Mouse (Mus musculus) heart, embryonic 12.5 days (tissue): ENCODE measurements around the gene Fam219b. TPM values are rescaled to one million over a fixed set of nuclear protein-coding genes. Genes with fewer than 3 reads are reported as not detected.

Experiments
- ATAC-seq: fragments of 200-750 bp; cut with Nextera tagmentation; 2 replicates; pipeline ENCODE4 v1.8.0; 2017; ENCODE audit warnings: moderate TSS enrichment, moderate library complexity; ENCODE audit not compliant: insufficient number of reproducible peaks, low FRiP score
- H3K27ac ChIP-seq: fragments of 300-500 bp; sonication (generic); 2 replicates; pipeline ENCODE4 v1.5.1; 2016; ENCODE audit warnings: mild to moderate bottlenecking, moderate library complexity; ENCODE audit not compliant: poor library complexity, severe bottlenecking
- H3K27me3 ChIP-seq: fragments of 300-500 bp; sonication (generic); replicated peaks from 2 replicates; pipeline ENCODE4 v1.6.1; 2016; ENCODE audit warnings: mild to moderate bottlenecking, moderate library complexity
- H3K36me3 ChIP-seq: fragments of 300-500 bp; sonication (generic); 2 replicates; pipeline ENCODE4 v1.6.1; 2016; ENCODE audit warnings: mild to moderate bottlenecking, moderate library complexity
- H3K4me1 ChIP-seq: fragments of 300-500 bp; sonication (generic); replicated peaks from 2 replicates; pipeline ENCODE4 v1.6.1; 2016; ENCODE audit warnings: mild to moderate bottlenecking
- H3K4me2 ChIP-seq: fragments of 300-500 bp; sonication (generic); 2 replicates; pipeline ENCODE4 v1.6.1; 2016; ENCODE audit warnings: mild to moderate bottlenecking, moderate library complexity
- H3K4me3 ChIP-seq: fragments of 300-500 bp; sonication (generic); 2 replicates; pipeline ENCODE4 v1.5.1; 2016; ENCODE audit warnings: mild to moderate bottlenecking
- H3K9ac ChIP-seq: fragments of 300-500 bp; sonication (generic); 2 replicates; pipeline ENCODE4 v1.6.1; 2016; ENCODE audit warnings: mild to moderate bottlenecking, moderate library complexity
- H3K9me3 ChIP-seq: fragments of 300-500 bp; sonication (generic); replicated peaks from 2 replicates; pipeline ENCODE4 v1.6.1; 2016; ENCODE audit warnings: mild to moderate bottlenecking, moderate library complexity
- WGBS: fragments of 180-500 bp; shearing (Covaris S2); methylation state at CpG from one replicate; pipeline ENCODE4 v1.1.7; 2016; 5-methylcytosine and 5-hydroxymethylcytosine counted together
- polyA plus RNA-seq: library from polyadenylated mRNA; unstranded; fragments of >200 nt; fragmentation: Nextera tagmentation; extraction: Ambion mirVana; gene quantifications from 2 replicates; pipeline ENCODE4 v1.2.1, GENCODE M21; 2016

Gene Fam219b
- polyA plus RNA-seq, 1 experiment from 2014 or later: 12.8 TPM

- Histone ChIP-seq H3K27me3 (no peaks in the 10 kb centered on the region), H3K4me1 (peaks cover 53% of the 10 kb centered on the region), H3K27ac (no peak overlapping the region; the same call in 1 of the 2 replicates), H3K36me3 (peaks cover 25% of the 10 kb centered on the region), H3K9ac (0 out of 2 replicates have a peak overlapping the region, but pooled peaks have one; percentile 6), H3K4me3 (no peak overlapping the region), H3K4me2 (peak overlapping the region; percentile 5; the same call in 1 of the 2 replicates), H3K9me3 (no peaks in the 10 kb centered on the region)
- 39% methylated on average over 10 of the region's 10 CpGs for WGBS
- no peak for ATAC-seq
Observed at GRCm38 (mm10) chr9:57565741-57566221, 28.5 kb downstream of the Fam219b start.

DNA sequence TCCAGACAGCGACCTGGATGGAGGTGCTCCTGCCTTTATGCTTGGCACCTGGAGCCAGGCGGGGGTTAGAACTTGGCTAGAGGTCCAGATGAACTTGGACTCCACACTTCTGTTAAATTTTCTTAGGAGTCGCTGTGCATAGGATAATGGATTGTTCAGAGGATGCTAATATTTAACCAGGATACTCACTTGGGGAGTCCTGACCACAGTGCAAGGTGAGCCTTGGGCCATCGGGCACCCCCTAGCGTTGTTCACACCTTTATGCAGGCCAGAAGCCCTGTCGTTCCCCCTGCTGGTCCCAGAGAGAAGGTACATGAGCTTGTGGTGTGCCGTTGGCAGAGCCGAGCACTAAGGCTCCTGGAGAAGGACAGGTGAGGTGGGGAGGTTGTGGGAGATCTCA lies 29.5 kb downstream of the Fam219b start:
- 59% methylated on average over 8 of the region's 8 CpGs for WGBS
- H3K27ac ChIP-seq: no peak overlapping the region

DNA sequence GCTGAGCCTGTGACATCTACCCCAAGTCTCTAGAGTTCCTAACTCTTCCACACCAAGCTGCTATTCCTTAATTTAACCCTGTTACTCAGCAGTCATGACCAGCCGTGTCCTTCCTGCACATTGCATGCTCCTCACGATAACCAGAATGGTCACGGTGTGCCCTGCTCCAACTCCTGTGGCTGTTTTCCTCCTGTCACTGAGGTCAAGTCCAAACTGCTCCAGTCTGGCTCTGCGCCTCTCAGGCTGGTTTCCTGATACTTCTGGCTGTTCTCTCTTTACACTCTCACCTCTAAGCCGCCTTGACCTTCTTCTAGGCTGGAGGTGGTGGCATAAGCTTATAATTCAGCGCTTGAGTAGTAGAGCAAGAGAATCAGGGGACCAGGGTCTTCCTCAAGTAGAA lies 31.2 kb downstream of the Fam219b start:
- 75% methylated on average over 6 of the region's 6 CpGs for WGBS
- Histone ChIP-seq H3K27me3 (no peaks in the 10 kb centered on the region), H3K4me1 (peaks cover 32% of the 10 kb centered on the region), H3K27ac (peak overlapping the region; percentile 42), H3K9me3 (no peaks in the 10 kb centered on the region), H3K4me3 (no peak overlapping the region), H3K36me3 (peaks cover 42% of the 10 kb centered on the region), H3K9ac (no peak overlapping the region), H3K4me2 (no peak overlapping the region)
- ATAC-seq: no peak

More for the DNA sequence above, 29.5 kb downstream of the Fam219b start:
- Histone ChIP-seq H3K9ac (no peak overlapping the region), H3K4me1 (peaks cover 46% of the 10 kb centered on the region), H3K4me3 (no peak overlapping the region), H3K4me2 (no peak overlapping the region), H3K9me3 (no peaks in the 10 kb centered on the region), H3K27me3 (no peaks in the 10 kb centered on the region), H3K36me3 (peaks cover 34% of the 10 kb centered on the region)
- ATAC-seq: no peak

GRCm38 (mm10) chr9:57574397-57574796 lies 37.1 kb downstream of the Fam219b start:
- Histone ChIP-seq H3K27me3 (no peaks in the 10 kb centered on the region), H3K4me2 (no peak overlapping the region), H3K36me3 (peaks cover 57% of the 10 kb centered on the region), H3K27ac (no peak overlapping the region), H3K9ac (no peak overlapping the region), H3K9me3 (no peaks in the 10 kb centered on the region), H3K4me1 (0 out of 2 replicates have a peak, but pooled peaks cover 5% of the 10 kb centered on the region), H3K4me3 (no peak overlapping the region)
- no peak for ATAC-seq

DNA sequence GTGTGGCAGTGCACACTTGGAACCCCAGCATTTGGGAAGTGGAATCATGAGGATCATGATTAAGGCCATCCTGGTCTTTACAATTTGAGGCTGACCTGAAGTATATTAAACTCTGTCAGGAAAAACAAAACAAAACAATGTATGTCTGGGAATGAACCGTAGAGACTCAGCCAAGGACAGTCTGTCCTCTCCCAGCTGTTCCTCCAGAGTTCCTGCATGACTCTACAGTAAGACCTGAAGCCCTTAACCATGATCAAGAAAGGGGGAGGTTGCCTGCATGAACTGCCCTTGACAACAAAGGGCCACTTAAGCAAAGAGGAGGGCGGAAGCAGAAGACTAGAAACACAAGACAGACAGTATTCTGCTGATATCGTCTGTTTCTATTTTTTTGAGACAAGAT lies 38.2 kb downstream of the Fam219b start:
- Histone ChIP-seq H3K36me3 (peaks cover 59% of the 10 kb centered on the region), H3K4me1 (0 out of 2 replicates have a peak, but pooled peaks cover 5% of the 10 kb centered on the region), H3K27ac (no peak overlapping the region), H3K27me3 (no peaks in the 10 kb centered on the region), H3K9me3 (no peaks in the 10 kb centered on the region), H3K9ac (no peak overlapping the region), H3K4me3 (no peak overlapping the region), H3K4me2 (no peak overlapping the region)
- 64% methylated on average over 3 of the region's 3 CpGs for WGBS
- ATAC-seq: no peak

GRCm38 (mm10) chr9:57577144-57577849 lies 40.0 kb downstream of the Fam219b start:
- WGBS: 66% methylated on average over 6 of the region's 6 CpGs
- Histone ChIP-seq H3K4me2 (no peak overlapping the region), H3K9me3 (no peaks in the 10 kb centered on the region), H3K36me3 (peaks cover 62% of the 10 kb centered on the region), H3K27ac (no peak overlapping the region), H3K4me3 (no peak overlapping the region), H3K27me3 (no peaks in the 10 kb centered on the region), H3K4me1 (0 out of 2 replicates have a peak, but pooled peaks cover 5% of the 10 kb centered on the region), H3K9ac (no peak overlapping the region)
- ATAC-seq: 0 out of 2 replicates have a peak, but pooled peaks have one; percentile 11

DNA sequence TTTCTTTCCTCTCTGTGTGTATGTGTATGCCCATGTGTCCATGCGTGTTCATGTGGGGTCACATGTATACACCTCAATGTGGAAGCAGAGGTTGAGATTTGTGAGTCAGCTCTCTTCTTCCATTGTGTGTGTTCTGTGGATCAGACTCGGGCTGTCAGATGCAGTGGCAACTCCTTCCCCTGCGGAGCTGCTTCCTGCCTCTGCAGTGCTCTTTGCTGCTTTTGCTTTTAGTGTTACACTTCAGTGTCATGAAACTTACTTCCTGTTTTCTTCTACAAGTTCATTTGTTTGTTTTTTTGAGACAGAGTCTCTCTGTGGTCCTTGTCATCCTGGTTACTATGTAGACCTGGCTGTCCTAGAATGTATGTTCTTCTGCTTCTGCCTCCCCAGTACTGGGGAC lies 47.7 kb downstream of the Fam219b start:
- no peak for ATAC-seq
- WGBS: 80% methylated on average over 3 of the region's 3 CpGs
- H3K27me3 ChIP-seq: no peaks in the 10 kb centered on the region
- H3K4me1 ChIP-seq: peaks cover 3% of the 10 kb centered on the region; the same call in 1 of the 2 replicates
- H3K4me3 ChIP-seq: no peak overlapping the region
- H3K27ac ChIP-seq: no peak overlapping the region
- H3K9ac ChIP-seq: no peak overlapping the region
- peaks cover 73% of the 10 kb centered on the region for H3K36me3 ChIP-seq
- no peaks in the 10 kb centered on the region for H3K9me3 ChIP-seq
- no peak overlapping the region for H3K4me2 ChIP-seq

GRCm38 (mm10) chr9:57589224-57590126 lies 52.1 kb downstream of the Fam219b start, which contains the start of gene Ulk3:
TSS of gene Ulk3 (plus strand) at chr9:57589452.
- Histone ChIP-seq H3K4me1 (peaks cover 23% of the 10 kb centered on the region), H3K27ac (peak within 1 kb of the TSS; percentile 80), H3K27me3 (no peaks in the 10 kb centered on the region), H3K9me3 (no peaks in the 10 kb centered on the region), H3K4me3 (peak within 1 kb of the TSS; percentile 71), H3K36me3 (peaks cover 63% of the 10 kb centered on the region), H3K9ac (peak within 1 kb of the TSS; percentile 79), H3K4me2 (peak within 1 kb of the TSS; percentile 84)
- WGBS: under 1% methylated on average over 58 of the region's 58 CpGs
- peak; percentile 84 for ATAC-seq

DNA sequence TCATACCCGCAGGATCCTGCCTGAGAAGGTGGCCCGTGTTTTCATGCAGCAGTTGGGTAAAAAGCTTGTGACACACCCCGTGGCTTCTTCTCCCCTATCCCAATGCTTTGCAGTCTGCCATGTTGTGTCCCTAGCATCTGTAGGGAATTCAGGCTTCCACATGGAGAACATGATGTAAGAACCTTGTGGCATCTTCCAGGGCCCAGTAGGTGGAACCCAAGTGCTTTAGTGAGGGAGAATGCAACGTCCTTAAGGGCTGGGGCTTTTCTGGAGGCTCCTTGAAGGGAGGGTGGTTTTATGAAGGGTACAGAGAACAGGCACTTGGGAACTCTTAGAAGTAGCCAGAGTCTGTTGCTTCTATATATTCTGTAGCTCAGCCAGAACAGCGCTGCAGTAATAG lies 53.4 kb downstream of the Fam219b start:
- peaks cover 24% of the 10 kb centered on the region for H3K4me1 ChIP-seq
- peak overlapping the region; percentile 84 for H3K4me2 ChIP-seq
- no peak overlapping the region for H3K27ac ChIP-seq
- no peak overlapping the region for H3K4me3 ChIP-seq
- H3K27me3 ChIP-seq: no peaks in the 10 kb centered on the region
- ATAC-seq: no peak
- H3K36me3 ChIP-seq: peaks cover 61% of the 10 kb centered on the region
- WGBS: 30% methylated on average over 5 of the region's 5 CpGs
- H3K9ac ChIP-seq: peak overlapping the region; percentile 79; the same call in 1 of the 2 replicates
- H3K9me3 ChIP-seq: no peaks in the 10 kb centered on the region
